Mouse (Mus musculus) adrenal gland, adult 2 months (tissue): Measurements from ENCODE around the gene C5ar2. TPM values are rescaled to one million over a fixed set of nuclear protein-coding genes. Genes with fewer than 3 reads are reported as not detected.
A peak's percentile ranks its signal among the peaks of the same experiment; 100 is the strongest.
"Not testable (repeated sequence)": the region's sequence is repeated elsewhere in the genome, so short reads cannot be mapped to it uniquely, and the experiment has no call there.

Source experiments
- DNase-seq: peaks from one replicate; pipeline ENCODE4 v3.0.0; 2021
- polyA plus RNA-seq: library from polyadenylated mRNA; depleted of rRNA; stranded (reverse); fragments of >200 nt; gene quantifications from 2 replicates; pipeline ENCODE4 v1.2.3, GENCODE M21; 2012
- total RNA-seq, 2 experiments: library from RNA; stranded (reverse); gene quantifications; 2 replicates each; pipeline ENCODE4 v1.2.3; 2021

C5ar2 gene
- total and polyA plus RNA-seq, 3 experiments: 0.43 to 0.59 (median 0.52) TPM

DNA sequence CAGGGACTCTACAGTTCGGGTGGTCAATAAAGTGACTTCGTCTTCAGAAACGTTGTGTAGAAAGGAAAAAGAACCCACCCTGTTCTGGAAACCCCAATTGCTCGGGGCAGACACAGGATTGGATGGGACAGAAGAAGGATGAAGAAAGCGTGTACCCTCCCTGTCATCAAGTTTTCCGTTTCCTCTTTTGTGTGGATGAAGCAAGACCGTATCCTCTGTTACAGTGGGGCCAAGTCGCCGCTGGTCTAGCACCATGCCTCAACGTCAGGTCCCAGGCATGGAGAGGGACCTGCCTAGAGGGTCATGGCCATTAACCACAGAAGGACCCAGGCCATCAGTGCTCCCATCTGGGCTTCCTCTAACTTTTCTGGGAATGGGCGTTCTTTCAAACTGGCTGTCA, 13.9 kb upstream of the C5ar2 start:
- no peak for DNase-seq

GRCm38 (mm10) chr7:16255963-16256362, 12.0 kb upstream of the C5ar2 start:
- not testable (repeated sequence) for DNase-seq

DNA sequence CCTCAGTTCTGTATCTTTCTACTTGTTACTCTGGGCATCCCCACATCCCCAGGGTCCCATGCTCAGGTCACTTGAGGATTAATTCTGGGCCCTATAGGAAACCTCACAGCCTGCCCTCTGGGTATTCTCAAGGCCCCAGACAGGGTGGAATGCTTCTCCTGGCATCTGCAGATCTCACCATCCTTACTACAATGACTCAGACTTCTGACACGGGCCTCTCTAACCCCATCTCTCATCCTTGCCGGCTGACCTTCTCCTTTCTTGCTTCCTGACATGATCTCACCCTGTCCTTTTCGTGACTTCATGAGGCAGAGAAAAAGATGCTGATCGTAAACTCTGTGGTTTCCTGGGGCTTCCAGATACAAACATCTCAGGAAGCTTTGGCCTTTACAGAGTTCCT, 10.2 kb upstream of the C5ar2 start:
- peak; percentile 66 for DNase-seq

GRCm38 (mm10) chr7:16250687-16251086, 6.7 kb upstream of the C5ar2 start:
- DNase-seq: no peak

- peak; percentile 11 for DNase-seq
Observed at GRCm38 (mm10) chr7:16245958-16246357, 2.0 kb upstream of the C5ar2 start.

GRCm38 (mm10) chr7:16242198-16242597, 1.8 kb downstream of the C5ar2 start:
- no peak for DNase-seq

GRCm38 (mm10) chr7:16241787-16242186, 2.2 kb downstream of the C5ar2 start:
- DNase-seq: no peak

GRCm38 (mm10) chr7:16240978-16241303, 3.0 kb downstream of the C5ar2 start:
- DNase-seq: no peak

DNA sequence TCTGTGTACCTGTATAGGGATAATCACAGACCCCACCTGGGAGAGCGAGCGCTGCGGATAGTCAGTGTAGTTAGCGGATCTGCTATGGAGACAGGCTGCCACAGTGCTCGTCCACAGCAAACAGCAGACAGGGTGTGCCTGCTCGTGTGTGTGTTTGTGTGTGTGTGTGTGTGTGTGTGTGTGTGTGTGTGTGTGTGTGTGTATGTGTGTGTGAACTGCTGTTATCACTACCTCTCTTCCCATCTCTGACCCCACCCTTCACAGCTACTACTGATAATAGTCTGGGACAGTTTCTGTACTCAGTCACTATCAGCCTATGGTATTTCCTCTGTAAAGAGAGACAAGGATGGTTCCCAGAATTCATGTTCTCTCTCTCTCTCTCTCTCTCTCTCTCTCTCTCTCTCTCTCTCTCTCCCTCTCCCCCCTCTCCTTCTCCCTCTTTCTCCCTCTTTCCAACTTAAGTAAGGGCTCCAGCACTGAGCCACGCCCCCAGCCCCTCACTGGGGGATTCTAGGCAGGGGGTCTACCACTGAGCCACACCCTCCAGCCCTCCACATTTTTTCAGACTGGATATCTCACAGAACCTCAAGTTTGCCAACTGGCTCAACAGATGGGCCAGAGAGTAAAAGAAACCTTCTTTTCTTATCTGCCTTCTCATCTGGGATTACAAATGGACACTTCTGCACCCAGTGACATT, 3.5 kb downstream of the C5ar2 start:
- no peak for DNase-seq

DNA sequence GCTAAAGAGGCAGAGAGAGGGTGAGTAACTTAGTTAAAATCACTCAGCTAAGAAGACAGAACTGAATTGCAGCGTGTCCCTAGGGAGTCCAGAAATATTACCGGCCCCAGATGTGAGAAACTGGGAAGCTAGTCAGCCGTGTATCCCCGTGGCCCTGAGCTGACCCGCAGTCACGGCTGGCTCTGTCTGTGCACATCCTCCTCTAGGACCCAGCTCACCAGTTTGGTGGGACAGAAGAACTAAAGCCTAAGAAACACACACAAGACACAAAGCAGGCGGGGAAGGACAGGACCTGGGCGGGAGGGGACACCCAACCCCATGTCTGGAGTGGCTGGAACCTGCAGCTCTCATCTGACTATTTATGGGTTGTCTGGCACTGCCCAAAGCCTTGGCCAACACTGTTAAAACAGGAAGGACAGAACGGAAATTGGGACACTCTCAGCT, 4.4 kb downstream of the C5ar2 start:
- peak; percentile 16 for DNase-seq

- DNase-seq: no peak
Observed at GRCm38 (mm10) chr7:16229869-16230268, 14.1 kb downstream of the C5ar2 start.

DNA sequence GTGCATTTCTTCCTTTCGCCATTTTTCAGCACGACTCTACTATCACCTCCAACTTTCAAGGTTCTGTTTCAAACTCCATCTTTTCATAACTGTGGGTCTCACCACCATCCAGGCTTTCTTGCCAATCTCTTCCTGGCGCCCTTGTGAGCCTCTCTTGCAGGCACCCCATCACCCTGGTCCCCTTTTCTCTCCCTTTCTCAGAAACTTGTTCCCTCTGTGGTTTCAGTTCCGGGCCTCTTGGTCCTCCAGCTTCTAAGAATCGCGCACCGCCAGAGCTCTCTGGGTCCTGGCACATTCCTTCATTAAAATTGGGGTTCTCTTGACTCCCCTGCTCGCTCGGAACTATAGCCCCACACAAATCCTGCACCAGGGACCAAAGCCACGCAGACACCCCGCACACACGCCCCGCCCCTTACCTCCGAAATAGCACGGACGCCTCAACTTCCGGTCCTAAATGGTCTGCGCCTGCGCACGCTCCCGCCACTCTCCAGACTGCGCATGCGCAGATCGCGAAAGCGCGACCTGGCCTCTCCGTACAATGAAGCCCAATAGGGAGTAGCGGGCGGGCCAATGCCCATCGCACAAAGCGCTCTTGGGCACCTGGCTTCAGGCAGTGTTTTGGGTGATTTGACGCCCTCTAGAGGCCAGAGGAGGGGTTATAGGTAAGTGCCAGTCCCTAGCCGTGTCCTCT, 22.2 kb downstream of the C5ar2 start, which contains the start of gene Dhx34:
Gene Dhx34 (minus strand): TSS at position 456 of the 691 bp plus-strand sequence.
- DNase-seq: peak; percentile 96

GRCm38 (mm10) chr7:16213986-16214385, 30.0 kb downstream of the C5ar2 start:
- DNase-seq: no peak

DNA sequence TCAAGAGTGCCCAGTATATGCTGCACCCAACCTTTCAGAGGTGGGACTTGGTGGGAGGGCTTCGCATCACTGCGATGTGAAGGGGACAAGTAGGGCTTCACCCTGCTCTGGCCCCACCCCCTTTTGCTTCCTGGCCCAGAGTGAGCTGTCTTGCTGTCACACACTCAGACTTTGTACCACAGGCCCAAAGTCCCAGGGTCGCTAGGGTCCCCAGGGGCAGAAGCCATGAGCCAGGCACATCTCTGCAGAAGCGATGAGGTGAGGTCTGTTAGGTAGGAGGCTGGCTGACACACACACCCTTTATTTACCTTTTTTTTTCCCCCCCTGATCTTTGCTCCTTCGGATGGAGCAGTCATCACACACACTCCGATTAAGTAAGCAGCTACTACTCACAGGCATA, 30.8 kb downstream of the C5ar2 start:
- no peak for DNase-seq

- DNase-seq: peak; percentile 8
Observed at GRCm38 (mm10) chr7:16210862-16211365, 33.0 kb downstream of the C5ar2 start.

- DNase-seq: no peak
Observed at GRCm38 (mm10) chr7:16208781-16209665, 34.9 kb downstream of the C5ar2 start.

- DNase-seq: peak; percentile 80
Observed at GRCm38 (mm10) chr7:16207496-16207895, 36.5 kb downstream of the C5ar2 start.

DNA sequence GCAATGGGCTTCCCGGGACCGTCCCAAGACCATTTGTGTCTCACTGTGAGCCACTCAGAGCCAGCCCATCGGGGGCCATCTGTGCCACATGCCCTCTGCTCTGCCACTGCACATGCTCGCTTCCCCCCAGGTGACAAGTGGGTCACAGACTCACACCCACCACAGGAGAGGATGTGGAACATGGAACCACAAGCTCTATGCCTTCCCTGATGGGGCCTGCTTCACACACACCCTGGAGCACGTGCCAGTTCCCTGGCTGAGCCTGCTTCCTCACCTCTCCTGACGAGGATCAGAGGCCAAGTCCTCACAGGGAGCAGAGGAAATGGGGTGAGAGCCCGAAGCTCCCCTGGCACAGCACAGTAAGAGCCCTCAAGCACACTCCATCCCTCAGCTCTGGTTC, 36.9 kb downstream of the C5ar2 start:
- DNase-seq: no peak

DNA sequence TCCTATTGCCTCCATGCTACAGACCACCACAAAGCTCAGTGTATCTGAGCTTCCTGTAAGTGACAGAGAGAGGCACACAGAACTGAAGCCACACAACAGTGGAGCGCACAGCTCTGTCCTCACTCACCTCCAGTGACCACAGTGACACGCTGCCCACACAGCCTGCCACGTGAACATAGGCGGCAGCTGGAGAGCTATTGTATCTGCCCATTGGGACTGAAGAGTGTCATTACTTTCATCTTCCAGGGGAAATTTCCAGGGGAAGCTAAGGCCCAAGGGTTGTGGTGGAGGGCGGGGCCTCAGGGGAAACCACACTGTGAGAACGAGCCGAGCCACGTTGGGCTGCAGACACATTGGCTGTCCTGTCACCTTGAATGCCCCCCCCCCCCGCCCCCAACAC, 39.2 kb downstream of the C5ar2 start:
- DNase-seq: no peak

- no peak for DNase-seq
Observed at GRCm38 (mm10) chr7:16203505-16203903, 40.5 kb downstream of the C5ar2 start.

DNA sequence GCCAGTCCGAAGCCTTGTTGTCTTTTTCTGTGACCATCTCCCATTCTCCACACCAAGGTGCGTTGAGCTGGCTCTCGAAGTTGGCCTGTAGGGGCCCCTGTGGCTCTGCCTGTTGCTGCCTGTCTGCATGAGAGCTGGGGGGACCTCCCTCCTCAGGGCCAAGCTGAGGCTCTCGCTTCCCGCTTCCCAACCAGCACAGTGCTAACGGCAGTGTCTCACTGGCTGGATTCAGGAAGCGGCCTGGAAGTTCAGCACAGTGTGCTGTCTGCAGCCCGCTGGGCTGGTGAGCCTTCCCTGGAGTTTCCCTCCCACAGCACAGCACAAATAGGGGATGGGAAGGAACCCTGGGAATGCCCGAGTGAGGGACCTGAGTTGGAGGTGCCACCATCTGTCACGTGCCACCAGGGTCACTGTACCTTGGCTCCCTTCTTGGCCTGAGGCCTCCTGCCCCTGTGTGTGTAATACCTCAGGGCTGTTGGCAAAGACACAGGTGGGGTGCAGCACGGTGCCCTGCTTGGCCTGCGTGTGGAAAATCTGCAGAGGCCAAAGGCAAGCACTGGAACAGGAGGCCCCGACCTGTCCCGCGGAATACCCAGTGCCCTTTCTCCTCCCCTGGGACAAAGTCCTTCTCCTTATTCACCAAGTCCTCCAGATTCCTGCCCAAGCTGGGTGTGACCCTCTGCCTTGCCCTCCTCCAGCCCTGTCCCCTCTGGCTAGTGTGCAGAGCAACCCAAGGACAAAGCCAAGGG, 41.0 kb downstream of the C5ar2 start:
- DNase-seq: peak; percentile 23

GRCm38 (mm10) chr7:16201136-16201535, 42.8 kb downstream of the C5ar2 start:
- no peak for DNase-seq
